Mouse (Mus musculus): ENCODE results near the gene Eva1c. TPM values are rescaled to one million over a fixed set of nuclear protein-coding genes. Genes with fewer than 3 reads are reported as not detected.

Eva1c gene
- polyA plus RNA-seq, 1 experiment from 2014 or later = 0.20 TPM

GRCm38 (mm10) chr16:90798446-90798845 lies 28.1 kb upstream of the Eva1c start:
- whole genome bisulfite sequencing = 85% methylated on average over 8 of the region's 8 CpGs

DNA sequence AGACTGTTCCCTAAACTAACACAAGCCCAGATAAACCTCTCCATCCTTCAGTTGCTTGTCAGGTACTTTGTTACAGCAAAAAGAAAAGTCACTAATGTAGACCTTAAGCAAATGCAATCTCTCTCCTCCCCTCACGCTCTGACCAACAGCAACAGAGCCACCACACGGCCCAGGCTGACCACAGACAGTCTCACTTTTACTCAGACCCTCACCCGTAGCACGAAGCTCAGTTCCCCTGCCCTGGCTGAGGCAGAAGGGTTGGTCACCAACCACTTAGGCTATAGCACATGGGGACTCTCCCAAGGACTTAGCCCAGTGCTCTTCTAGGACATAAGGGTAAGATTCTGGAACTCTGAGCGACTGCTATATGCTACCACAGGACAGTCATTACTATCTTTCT lies 27.7 kb upstream of the Eva1c start:
- Histone ChIP-seq H3K9ac (ENCODE audit: low read depth, low read length) (no peak overlapping the region), H3K4me2 (replicated peaks; ENCODE audit: low read depth, low read length) (no peak overlapping the region), H3K27ac (ENCODE audit: low read depth, low read length) (no peak overlapping the region), H3K4me3 (ENCODE audit: low read length) (no peak overlapping the region), H3K27me3 (ENCODE audit: control insufficient read depth, insufficient read depth, low read length) (no peaks in the 10 kb centered on the region), H3K4me1 (ENCODE audit: control insufficient read depth, insufficient read depth, low read length) (no peaks in the 10 kb centered on the region), H3K36me3 (ENCODE audit: control insufficient read depth, insufficient read depth, low read length) (peaks cover 52% of the 10 kb centered on the region), H3K9me3 (ENCODE audit: control insufficient read depth, low read length) (no peaks in the 10 kb centered on the region)
- ATAC-seq (ENCODE audit: low FRiP score, low TSS enrichment) = no peak
- 90% methylated on average over 5 of the region's 5 CpGs for WGBS

More at GRCm38 (mm10) chr16:90798446-90798845, 28.1 kb upstream of the Eva1c start:
- no peak overlapping the region for H3K9ac ChIP-seq (ENCODE audit: low read depth, low read length)
- no peak overlapping the region for H3K4me3 ChIP-seq (ENCODE audit: low read length)
- no peaks in the 10 kb centered on the region for H3K27me3 ChIP-seq (ENCODE audit: control insufficient read depth, insufficient read depth, low read length)
- H3K4me1 ChIP-seq (ENCODE audit: control insufficient read depth, insufficient read depth, low read length) = no peaks in the 10 kb centered on the region
- peaks cover 52% of the 10 kb centered on the region for H3K36me3 ChIP-seq (ENCODE audit: control insufficient read depth, insufficient read depth, low read length)
- no peak overlapping the region for H3K27ac ChIP-seq (ENCODE audit: low read depth, low read length)
- no peak overlapping the region for H3K4me2 ChIP-seq (replicated peaks; ENCODE audit: low read depth, low read length)
- ATAC-seq (ENCODE audit: low FRiP score, low TSS enrichment) = no peak
- H3K9me3 ChIP-seq (ENCODE audit: control insufficient read depth, low read length) = no peaks in the 10 kb centered on the region

- Histone ChIP-seq H3K27me3 (ENCODE audit: control insufficient read depth, insufficient read depth, low read length) (no peaks in the 10 kb centered on the region), H3K9me3 (ENCODE audit: control insufficient read depth, low read length) (no peaks in the 10 kb centered on the region), H3K4me3 (ENCODE audit: low read length) (no peak overlapping the region), H3K4me2 (replicated peaks; ENCODE audit: low read depth, low read length) (no peak overlapping the region), H3K9ac (ENCODE audit: low read depth, low read length) (no peak overlapping the region), H3K27ac (ENCODE audit: low read depth, low read length) (no peak overlapping the region), H3K4me1 (ENCODE audit: control insufficient read depth, insufficient read depth, low read length) (no peaks in the 10 kb centered on the region), H3K36me3 (ENCODE audit: control insufficient read depth, insufficient read depth, low read length) (peaks cover 55% of the 10 kb centered on the region)
- ATAC-seq (ENCODE audit: low FRiP score, low TSS enrichment) = no peak
- 91% methylated on average over 10 of the region's 10 CpGs for WGBS
Measured at GRCm38 (mm10) chr16:90799840-90800239, 26.7 kb upstream of the Eva1c start.

DNA sequence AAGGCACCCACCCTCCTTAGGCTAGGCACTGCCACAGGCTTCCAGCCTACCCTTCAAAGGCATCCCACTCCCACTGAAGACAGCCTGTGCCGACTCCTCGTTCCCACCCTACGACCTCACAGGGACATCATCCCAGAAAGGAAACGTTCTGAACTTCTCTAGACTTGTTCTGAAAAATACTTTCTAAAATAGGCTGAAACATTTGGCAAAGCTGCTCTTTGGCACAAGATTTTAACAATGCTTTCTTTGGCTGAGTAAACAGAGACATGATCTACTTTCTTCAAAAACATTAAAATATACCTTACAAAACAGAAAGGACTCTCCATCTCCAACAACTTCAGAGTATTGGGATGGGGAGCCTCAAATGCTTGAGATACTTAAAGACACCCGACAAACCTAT lies 25.3 kb upstream of the Eva1c start:
- 94% methylated on average over 5 of the region's 5 CpGs for WGBS
- H3K36me3 ChIP-seq (ENCODE audit: control insufficient read depth, insufficient read depth, low read length) = peaks cover 44% of the 10 kb centered on the region

GRCm38 (mm10) chr16:90801928-90802327 lies 24.6 kb upstream of the Eva1c start:
- peaks cover 41% of the 10 kb centered on the region for H3K36me3 ChIP-seq (ENCODE audit: control insufficient read depth, insufficient read depth, low read length)
- H3K4me3 ChIP-seq (ENCODE audit: low read length) = no peak overlapping the region

More for the DNA sequence above, 25.3 kb upstream of the Eva1c start:
- Histone ChIP-seq H3K4me1 (ENCODE audit: control insufficient read depth, insufficient read depth, low read length) (no peaks in the 10 kb centered on the region), H3K4me3 (ENCODE audit: low read length) (no peak overlapping the region), H3K27me3 (ENCODE audit: control insufficient read depth, insufficient read depth, low read length) (no peaks in the 10 kb centered on the region), H3K9ac (ENCODE audit: low read depth, low read length) (no peak overlapping the region), H3K9me3 (ENCODE audit: control insufficient read depth, low read length) (no peaks in the 10 kb centered on the region), H3K27ac (ENCODE audit: low read depth, low read length) (no peak overlapping the region), H3K4me2 (replicated peaks; ENCODE audit: low read depth, low read length) (no peak overlapping the region)
- ATAC-seq (ENCODE audit: low FRiP score, low TSS enrichment) = no peak

DNA sequence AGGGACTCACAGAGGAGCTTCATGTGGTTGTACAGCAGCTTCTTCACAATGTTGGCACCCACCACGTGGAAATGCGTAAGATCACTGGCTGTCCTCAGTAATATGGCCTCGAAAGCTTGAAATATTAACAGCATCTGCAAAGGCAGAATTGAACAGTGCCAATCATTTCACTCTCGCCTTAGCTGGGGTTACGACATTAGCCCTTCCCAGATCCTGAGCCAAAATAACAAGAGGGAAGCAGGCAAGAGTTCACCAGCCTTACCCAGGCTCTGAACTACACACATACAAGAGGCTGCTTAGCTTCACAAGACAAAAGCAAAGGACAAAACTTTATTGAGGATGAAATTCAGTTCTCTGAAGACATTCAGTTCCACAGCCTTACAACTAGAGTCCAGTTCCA lies 22.1 kb upstream of the Eva1c start:
- Histone ChIP-seq H3K27ac (ENCODE audit: low read depth, low read length) (no peak overlapping the region), H3K4me1 (ENCODE audit: control insufficient read depth, insufficient read depth, low read length) (no peaks in the 10 kb centered on the region), H3K9me3 (ENCODE audit: control insufficient read depth, low read length) (no peaks in the 10 kb centered on the region), H3K4me3 (ENCODE audit: low read length) (no peak overlapping the region), H3K4me2 (replicated peaks; ENCODE audit: low read depth, low read length) (no peak overlapping the region), H3K9ac (ENCODE audit: low read depth, low read length) (no peak overlapping the region), H3K36me3 (ENCODE audit: control insufficient read depth, insufficient read depth, low read length) (peaks cover 31% of the 10 kb centered on the region), H3K27me3 (ENCODE audit: control insufficient read depth, insufficient read depth, low read length) (no peaks in the 10 kb centered on the region)
- ATAC-seq (ENCODE audit: low FRiP score, low TSS enrichment) = no peak
- 95% methylated on average over 5 of the region's 5 CpGs for WGBS

More at GRCm38 (mm10) chr16:90801928-90802327, 24.6 kb upstream of the Eva1c start:
- ATAC-seq (ENCODE audit: low FRiP score, low TSS enrichment) = no peak
- no peak overlapping the region for H3K9ac ChIP-seq (ENCODE audit: low read depth, low read length)
- WGBS = 91% methylated on average over 3 of the region's 3 CpGs
- H3K4me2 ChIP-seq (replicated peaks; ENCODE audit: low read depth, low read length) = no peak overlapping the region
- H3K9me3 ChIP-seq (ENCODE audit: control insufficient read depth, low read length) = no peaks in the 10 kb centered on the region
- H3K27me3 ChIP-seq (ENCODE audit: control insufficient read depth, insufficient read depth, low read length) = no peaks in the 10 kb centered on the region
- H3K27ac ChIP-seq (ENCODE audit: low read depth, low read length) = no peak overlapping the region
- H3K4me1 ChIP-seq (ENCODE audit: control insufficient read depth, insufficient read depth, low read length) = no peaks in the 10 kb centered on the region

DNA sequence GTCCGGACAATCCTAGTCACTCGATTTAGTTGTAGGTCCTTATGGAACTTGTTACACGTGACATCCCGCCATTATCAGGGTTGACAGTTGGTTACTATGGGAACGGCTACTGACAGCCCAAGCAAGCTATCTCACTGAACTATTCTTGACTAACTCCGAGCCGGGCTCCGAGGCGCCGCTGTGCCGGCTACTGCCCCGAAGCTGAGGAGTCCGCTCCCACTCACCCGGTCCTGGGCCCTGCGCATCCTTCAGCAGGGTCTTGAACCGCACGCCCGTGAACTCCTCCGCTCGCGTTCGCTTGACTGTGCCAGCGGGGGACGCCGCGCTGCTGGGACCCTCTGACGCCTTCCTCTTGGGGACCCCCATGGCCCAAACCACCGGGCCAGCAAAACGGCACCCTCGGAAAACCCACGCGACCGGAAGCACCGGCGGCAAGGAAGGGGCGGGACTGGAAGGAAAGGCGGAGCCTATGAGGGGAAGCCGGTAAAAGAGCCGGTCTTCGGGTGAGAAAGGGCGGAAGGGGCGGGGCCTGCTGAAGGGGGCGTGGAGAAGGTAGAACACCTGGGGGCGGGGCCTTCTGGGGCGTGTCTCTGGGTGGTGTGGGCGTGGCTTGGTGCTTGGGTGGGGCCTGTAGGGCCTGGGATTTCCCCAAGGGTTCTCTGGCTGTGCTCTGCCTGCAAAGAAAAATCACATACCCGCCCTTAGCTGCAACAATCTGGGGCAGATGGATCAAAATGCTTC lies 16.4 kb upstream of the Eva1c start, which contains the start of gene Urb1:
Urb1 (minus strand) TSS at position 439 of the 741 bp plus-strand sequence.
- H3K4me1 ChIP-seq (ENCODE audit: control insufficient read depth, insufficient read depth, low read length) = 0 out of 2 replicates have a peak, but pooled peaks cover 3% of the 10 kb centered on the region
- H3K27ac ChIP-seq (ENCODE audit: low read depth, low read length) = peak within 1 kb of the TSS; percentile 7; the same call in 1 of the 2 replicates
- H3K4me2 ChIP-seq (replicated peaks; ENCODE audit: low read depth, low read length) = peak within 1 kb of the TSS; percentile 51
- H3K9ac ChIP-seq (ENCODE audit: low read depth, low read length) = peak within 1 kb of the TSS; percentile 44; the same call in 1 of the 2 replicates
- no peaks in the 10 kb centered on the region for H3K9me3 ChIP-seq (ENCODE audit: control insufficient read depth, low read length)
- no peaks in the 10 kb centered on the region; the same call in 1 of the 2 replicates for H3K36me3 ChIP-seq (ENCODE audit: control insufficient read depth, insufficient read depth, low read length)
- WGBS = under 1% methylated on average over 47 of the region's 47 CpGs
- peak; percentile 95 for ATAC-seq (ENCODE audit: low FRiP score, low TSS enrichment)
- peak within 1 kb of the TSS; percentile 68 for H3K4me3 ChIP-seq (ENCODE audit: low read length)
- no peaks in the 10 kb centered on the region for H3K27me3 ChIP-seq (ENCODE audit: control insufficient read depth, insufficient read depth, low read length)

GRCm38 (mm10) chr16:90810716-90811256 lies 15.7 kb upstream of the Eva1c start:
- Histone ChIP-seq H3K9ac (ENCODE audit: low read depth, low read length) (0 out of 2 replicates have a peak overlapping the region, but pooled peaks have one; percentile 19), H3K4me2 (replicated peaks; ENCODE audit: low read depth, low read length) (peak overlapping the region; percentile 51), H3K4me3 (ENCODE audit: low read length) (peak overlapping the region; percentile 68), H3K4me1 (ENCODE audit: control insufficient read depth, insufficient read depth, low read length) (0 out of 2 replicates have a peak, but pooled peaks cover 3% of the 10 kb centered on the region), H3K36me3 (ENCODE audit: control insufficient read depth, insufficient read depth, low read length) (no peaks in the 10 kb centered on the region), H3K27ac (ENCODE audit: low read depth, low read length) (no peak overlapping the region), H3K27me3 (ENCODE audit: control insufficient read depth, insufficient read depth, low read length) (no peaks in the 10 kb centered on the region), H3K9me3 (ENCODE audit: control insufficient read depth, low read length) (no peaks in the 10 kb centered on the region)
- peak; percentile 34 for ATAC-seq (ENCODE audit: low FRiP score, low TSS enrichment)
- 43% methylated on average over 11 of the region's 11 CpGs for WGBS

DNA sequence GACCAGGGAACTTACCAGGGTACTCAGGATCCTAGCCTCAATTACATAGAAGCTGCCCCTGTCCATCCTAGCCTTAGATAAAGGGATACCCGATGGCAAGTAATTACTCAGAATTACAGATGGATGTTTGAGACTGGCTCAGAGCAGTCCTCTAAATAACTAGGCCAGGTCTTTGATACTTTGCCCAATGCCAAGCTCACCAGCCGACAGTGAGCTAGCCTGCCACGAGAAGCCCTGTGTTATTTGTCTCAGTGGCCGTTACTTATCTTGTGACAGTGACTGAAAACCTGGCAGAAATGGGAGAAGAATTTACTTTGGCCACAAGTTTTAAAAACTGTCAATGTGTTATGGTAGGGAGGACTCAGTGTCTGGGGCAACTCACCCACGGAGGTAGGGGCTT lies 14.4 kb upstream of the Eva1c start:
- ATAC-seq (ENCODE audit: low FRiP score, low TSS enrichment) = no peak
- Histone ChIP-seq H3K27ac (ENCODE audit: low read depth, low read length) (no peak overlapping the region), H3K9me3 (ENCODE audit: control insufficient read depth, low read length) (no peaks in the 10 kb centered on the region), H3K4me2 (replicated peaks; ENCODE audit: low read depth, low read length) (no peak overlapping the region), H3K4me3 (ENCODE audit: low read length) (no peak overlapping the region), H3K27me3 (ENCODE audit: control insufficient read depth, insufficient read depth, low read length) (no peaks in the 10 kb centered on the region), H3K4me1 (ENCODE audit: control insufficient read depth, insufficient read depth, low read length) (0 out of 2 replicates have a peak, but pooled peaks cover 3% of the 10 kb centered on the region), H3K36me3 (ENCODE audit: control insufficient read depth, insufficient read depth, low read length) (no peaks in the 10 kb centered on the region), H3K9ac (ENCODE audit: low read depth, low read length) (no peak overlapping the region)
- 88% methylated on average over 5 of the region's 5 CpGs for WGBS
